Mouse (Mus musculus) lung, embryonic 16.5 days (tissue): ENCODE results near the gene Efemp2. TPM values are rescaled to one million over a fixed set of nuclear protein-coding genes. Genes with fewer than 3 reads are reported as not detected.

Experiments
- ATAC-seq: fragments of 200-750 bp; cut with Nextera tagmentation; 2 replicates; pipeline ENCODE4 v1.8.0; 2017; ENCODE audit warnings: low read depth, mild to moderate bottlenecking, moderate library complexity
- H3K27ac ChIP-seq: fragments of 300-500 bp; sonication (generic); 2 replicates; pipeline ENCODE4 v1.5.1; 2014; ENCODE audit warnings: mild to moderate bottlenecking, control low read depth, low read length
- H3K27me3 ChIP-seq: fragments of 300-500 bp; sonication (generic); 2 replicates; pipeline ENCODE4 v1.6.1; 2014; ENCODE audit warnings: low read depth, low read length, mixed read lengths; ENCODE audit not compliant: control insufficient read depth, insufficient read depth
- H3K36me3 ChIP-seq: fragments of 300-500 bp; sonication (generic); 2 replicates; pipeline ENCODE4 v1.6.1; 2014; ENCODE audit warnings: low read length; ENCODE audit not compliant: control insufficient read depth, insufficient read depth
- H3K4me1 ChIP-seq: fragments of 300-500 bp; sonication (generic); replicated peaks from 2 replicates; pipeline ENCODE4 v1.6.1; 2014; ENCODE audit warnings: low read length, mixed read lengths; ENCODE audit not compliant: control insufficient read depth, insufficient read depth
- H3K4me2 ChIP-seq: fragments of 300-500 bp; sonication (generic); 2 replicates; pipeline ENCODE4 v1.6.1; 2014; ENCODE audit warnings: low read depth, low read length, control low read depth
- H3K4me3 ChIP-seq: fragments of 300-500 bp; sonication (generic); 2 replicates; pipeline ENCODE4 v1.5.1; 2014; ENCODE audit warnings: mild to moderate bottlenecking, low read length, control low read depth
- H3K9ac ChIP-seq: fragments of 300-500 bp; sonication (generic); 2 replicates; pipeline ENCODE4 v1.6.1; 2014; ENCODE audit warnings: low read length, control low read depth
- H3K9me3 ChIP-seq: fragments of 300-500 bp; sonication (generic); 2 replicates; pipeline ENCODE4 v1.6.1; 2016; ENCODE audit warnings: low read length; ENCODE audit not compliant: control insufficient read depth
- WGBS: fragments of 180-500 bp; shearing (Covaris S2); extraction: QIAGEN DNeasy Blood & Tissue Kit; methylation state at CpG from one replicate; pipeline ENCODE4 v1.1.7; 2014; 5-methylcytosine and 5-hydroxymethylcytosine counted together
- polyA plus RNA-seq: library from polyadenylated mRNA; unstranded; fragments of >200 nt; fragmentation: Nextera tagmentation; extraction: Ambion mirVana; gene quantifications from 2 replicates; pipeline ENCODE4 v1.2.1, GENCODE M21; 2015

The Efemp2 gene
- polyA plus RNA-seq, 1 experiment from 2014 or later = 200 TPM

DNA sequence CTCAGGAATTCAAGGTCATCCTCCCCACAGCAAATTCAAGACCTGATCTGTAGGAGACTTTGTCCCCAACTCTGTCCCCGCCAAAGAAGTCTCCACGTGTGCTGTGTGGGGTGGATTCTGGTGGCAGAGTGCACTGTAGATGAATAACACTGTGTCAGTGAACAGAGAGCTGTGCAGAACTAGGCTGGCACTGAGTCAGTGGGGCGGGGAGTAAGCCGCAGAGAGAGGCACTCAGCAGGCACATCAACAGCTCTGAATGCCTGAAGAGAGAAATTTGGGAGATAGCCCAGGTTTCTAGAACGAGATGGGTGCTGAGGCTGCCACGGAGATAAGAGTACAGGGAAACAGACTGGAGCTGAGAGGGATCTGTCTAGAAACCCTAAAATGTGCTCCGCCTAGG, 14.7 kb upstream of the Efemp2 start:
- Histone ChIP-seq H3K4me2 (no peak overlapping the region), H3K4me3 (no peak overlapping the region), H3K36me3 (peaks cover 7% of the 10 kb centered on the region), H3K27ac (no peak overlapping the region), H3K9ac (no peak overlapping the region), H3K9me3 (no peaks in the 10 kb centered on the region), H3K4me1 (peaks cover 36% of the 10 kb centered on the region), H3K27me3 (0 out of 2 replicates have a peak, but pooled peaks cover 3% of the 10 kb centered on the region)
- WGBS = 64% methylated on average over 7 of the region's 7 CpGs
- ATAC-seq = no peak

GRCm38 (mm10) chr19:5459896-5460295, 13.9 kb upstream of the Efemp2 start:
- Histone ChIP-seq H3K9me3 (no peaks in the 10 kb centered on the region), H3K27ac (peak overlapping the region; percentile 18; the same call in 1 of the 2 replicates), H3K36me3 (peaks cover 6% of the 10 kb centered on the region; the same call in 1 of the 2 replicates), H3K4me1 (peaks cover 41% of the 10 kb centered on the region), H3K9ac (peak overlapping the region; percentile 84), H3K4me2 (peak overlapping the region; percentile 90), H3K27me3 (0 out of 2 replicates have a peak, but pooled peaks cover 3% of the 10 kb centered on the region), H3K4me3 (peak overlapping the region; percentile 90)
- no peak for ATAC-seq
- WGBS = 13% methylated on average over 3 of the region's 3 CpGs

DNA sequence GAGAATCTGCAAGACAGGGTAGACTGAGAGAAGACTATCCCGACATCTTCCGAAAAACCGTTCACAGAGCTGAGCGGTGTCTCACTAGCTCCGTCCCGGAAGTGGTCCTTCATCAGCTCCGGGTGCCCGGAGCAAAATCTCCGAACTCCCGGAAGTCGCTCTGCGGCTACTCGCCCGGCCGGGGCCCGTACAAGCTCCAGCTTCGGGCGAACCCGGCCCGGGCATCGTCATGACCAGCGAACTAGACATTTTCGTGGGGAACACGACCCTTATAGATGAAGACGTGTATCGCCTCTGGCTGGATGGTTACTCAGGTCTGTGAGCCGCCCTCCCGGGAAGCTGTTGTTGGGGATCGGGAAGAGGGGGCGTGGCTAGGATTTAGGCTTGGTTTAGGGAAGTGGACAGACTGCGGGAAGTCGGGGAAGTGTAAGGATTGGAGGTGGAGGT, 13.3 kb upstream of the Efemp2 start, which contains the start of gene Fibp:
Fibp (plus strand) TSS at position 151 of the 447 bp plus-strand sequence.
- WGBS = under 1% methylated on average over 32 of the region's 32 CpGs
- Histone ChIP-seq H3K9me3 (no peaks in the 10 kb centered on the region), H3K27ac (peak within 1 kb of the TSS; percentile 77), H3K4me2 (peak within 1 kb of the TSS; percentile 90), H3K4me1 (peaks cover 36% of the 10 kb centered on the region), H3K36me3 (peaks cover 11% of the 10 kb centered on the region), H3K9ac (peak within 1 kb of the TSS; percentile 84), H3K4me3 (peak within 1 kb of the TSS; percentile 90), H3K27me3 (0 out of 2 replicates have a peak, but pooled peaks cover 3% of the 10 kb centered on the region)
- peak; percentile 48 for ATAC-seq

DNA sequence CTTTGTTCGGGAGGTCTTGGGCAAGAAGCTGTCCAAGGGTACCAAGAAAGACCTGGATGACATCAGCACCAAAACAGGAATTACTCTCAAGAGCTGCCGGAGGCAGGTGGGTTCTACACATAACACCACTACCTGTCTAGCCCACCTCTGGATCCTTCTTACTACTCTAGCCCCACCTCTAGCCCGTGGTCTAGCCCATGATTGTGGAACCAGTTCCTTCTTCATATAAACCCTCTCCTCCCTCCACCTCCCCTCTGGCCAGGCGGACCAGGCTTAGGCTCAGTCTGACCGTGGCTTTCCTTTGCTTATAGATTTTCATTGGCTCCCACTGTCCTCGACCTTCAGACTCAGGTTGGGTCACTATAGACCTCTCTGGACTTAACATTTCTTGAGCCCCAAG, 12.3 kb upstream of the Efemp2 start:
- WGBS = 83% methylated on average over 6 of the region's 6 CpGs
- no peak for ATAC-seq

GRCm38 (mm10) chr19:5463212-5463611, 10.5 kb upstream of the Efemp2 start:
- 86% methylated on average over 9 of the region's 9 CpGs for WGBS
- H3K36me3 ChIP-seq = peaks cover 25% of the 10 kb centered on the region
- H3K4me2 ChIP-seq = no peak overlapping the region
- H3K9ac ChIP-seq = no peak overlapping the region
- H3K9me3 ChIP-seq = no peaks in the 10 kb centered on the region
- H3K27ac ChIP-seq = no peak overlapping the region
- H3K4me3 ChIP-seq = no peak overlapping the region
- 0 out of 2 replicates have a peak, but pooled peaks cover 3% of the 10 kb centered on the region for H3K27me3 ChIP-seq
- peaks cover 22% of the 10 kb centered on the region for H3K4me1 ChIP-seq
- ATAC-seq = no peak

More for the DNA sequence above, 12.3 kb upstream of the Efemp2 start:
- Histone ChIP-seq H3K27me3 (0 out of 2 replicates have a peak, but pooled peaks cover 3% of the 10 kb centered on the region), H3K9me3 (no peaks in the 10 kb centered on the region), H3K9ac (peak overlapping the region; percentile 84), H3K4me2 (peak overlapping the region; percentile 90), H3K4me1 (peaks cover 27% of the 10 kb centered on the region), H3K27ac (no peak overlapping the region), H3K36me3 (peaks cover 19% of the 10 kb centered on the region), H3K4me3 (peak overlapping the region; percentile 90)

GRCm38 (mm10) chr19:5463791-5464562, 9.8 kb upstream of the Efemp2 start:
- no peak overlapping the region for H3K9ac ChIP-seq

DNA sequence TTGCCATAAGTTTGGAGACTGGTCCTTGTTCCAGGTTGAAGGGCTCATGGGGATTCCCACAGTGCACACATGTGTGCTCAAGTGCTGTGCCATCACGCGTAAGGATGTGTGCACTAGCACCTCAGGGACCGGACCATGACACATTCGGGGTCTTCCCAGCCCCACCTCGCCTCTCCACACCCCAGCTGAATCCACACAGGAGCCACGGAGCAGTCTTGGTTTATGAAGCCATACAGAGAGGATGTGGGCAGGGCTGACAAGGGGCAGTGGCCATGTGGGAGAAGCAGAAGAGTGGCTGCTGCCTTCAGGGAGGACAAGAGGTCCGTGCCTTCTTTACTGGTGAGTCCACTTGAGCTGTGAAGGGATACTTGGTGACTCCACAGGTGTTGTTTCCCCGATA, 8.7 kb upstream of the Efemp2 start:
- Histone ChIP-seq H3K27me3 (no peaks in the 10 kb centered on the region), H3K36me3 (peaks cover 25% of the 10 kb centered on the region), H3K4me2 (no peak overlapping the region), H3K27ac (no peak overlapping the region), H3K4me3 (no peak overlapping the region), H3K9me3 (no peaks in the 10 kb centered on the region), H3K4me1 (peaks cover 19% of the 10 kb centered on the region), H3K9ac (no peak overlapping the region)
- no peak for ATAC-seq
- WGBS = 91% methylated on average over 8 of the region's 8 CpGs

More at GRCm38 (mm10) chr19:5463791-5464562, 9.8 kb upstream of the Efemp2 start:
- no peaks in the 10 kb centered on the region for H3K9me3 ChIP-seq
- peak overlapping the region; percentile 47 for H3K4me2 ChIP-seq
- H3K27ac ChIP-seq = peak overlapping the region; percentile 53
- WGBS = 30% methylated on average over 15 of the region's 15 CpGs
- peaks cover 21% of the 10 kb centered on the region for H3K4me1 ChIP-seq
- H3K36me3 ChIP-seq = peaks cover 25% of the 10 kb centered on the region
- peak overlapping the region; percentile 25; the same call in 1 of the 2 replicates for H3K4me3 ChIP-seq
- peak; percentile 37 for ATAC-seq
- 0 out of 2 replicates have a peak, but pooled peaks cover 2% of the 10 kb centered on the region for H3K27me3 ChIP-seq

GRCm38 (mm10) chr19:5466916-5467500, 6.7 kb upstream of the Efemp2 start:
- Histone ChIP-seq H3K36me3 (peaks cover 25% of the 10 kb centered on the region), H3K4me3 (no peak overlapping the region), H3K27ac (no peak overlapping the region), H3K4me2 (no peak overlapping the region), H3K9ac (no peak overlapping the region), H3K4me1 (peaks cover 9% of the 10 kb centered on the region), H3K9me3 (no peaks in the 10 kb centered on the region), H3K27me3 (no peaks in the 10 kb centered on the region)
- 90% methylated on average over 6 of the region's 6 CpGs for WGBS
- no peak for ATAC-seq

DNA sequence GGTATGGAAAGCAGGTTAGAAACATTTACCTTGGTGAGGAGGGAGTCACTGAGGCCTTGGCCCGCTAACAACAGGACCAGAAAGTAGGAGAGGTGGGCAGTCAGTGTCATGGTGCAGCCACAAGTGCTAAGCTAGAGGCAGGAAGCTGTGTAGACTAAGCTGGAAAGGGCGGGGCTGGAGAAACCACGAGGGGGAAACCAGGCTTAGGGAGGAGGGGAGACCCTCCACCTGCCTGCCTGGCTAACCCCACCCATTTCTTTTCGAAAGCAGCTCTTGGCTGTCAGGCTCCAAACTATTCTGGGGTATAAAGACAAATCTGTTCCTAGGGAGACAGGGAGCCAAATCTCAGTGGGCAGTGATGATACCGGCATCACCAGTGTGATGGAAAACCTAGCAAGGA, 5.4 kb upstream of the Efemp2 start, which contains the start of gene Ctsw:
Ctsw (minus strand) TSS at position 134 of the 400 bp plus-strand sequence.
- 45% methylated on average over 5 of the region's 5 CpGs for WGBS

More for the DNA sequence above, 5.4 kb upstream of the Efemp2 start, which contains the start of gene Ctsw:
- no peak within 1 kb of the TSS for H3K27ac ChIP-seq
- no peak within 1 kb of the TSS for H3K4me3 ChIP-seq
- no peak for ATAC-seq
- no peak within 1 kb of the TSS for H3K4me2 ChIP-seq
- no peaks in the 10 kb centered on the region for H3K9me3 ChIP-seq
- H3K36me3 ChIP-seq = peaks cover 22% of the 10 kb centered on the region
- H3K9ac ChIP-seq = no peak within 1 kb of the TSS
- no peaks in the 10 kb centered on the region for H3K27me3 ChIP-seq
- peaks cover 9% of the 10 kb centered on the region for H3K4me1 ChIP-seq
